Mouse (Mus musculus): Measurements from ENCODE around the gene Evpl.

The Evpl gene

GRCm38 (mm10) chr11:116213877-116214510 lies 23.9 kb downstream of the Evpl start:
- DNase-seq (ENCODE audit: low spot score) = no peak

GRCm38 (mm10) chr11:116212847-116213246 lies 25.0 kb downstream of the Evpl start:
- DNase-seq (ENCODE audit: low spot score) = no peak

GRCm38 (mm10) chr11:116210696-116211095 lies 27.2 kb downstream of the Evpl start:
- DNase-seq (ENCODE audit: low spot score) = no peak

- DNase-seq (ENCODE audit: low spot score) = no peak
Observed at GRCm38 (mm10) chr11:116209257-116209656, 28.6 kb downstream of the Evpl start.

- no peak for DNase-seq (ENCODE audit: low spot score)
Observed at GRCm38 (mm10) chr11:116208660-116209059, 29.2 kb downstream of the Evpl start.

GRCm38 (mm10) chr11:116206678-116207077 lies 31.2 kb downstream of the Evpl start:
- DNase-seq (ENCODE audit: low spot score) = no peak

- DNase-seq (ENCODE audit: low spot score) = no peak
Observed at GRCm38 (mm10) chr11:116203150-116203549, 34.7 kb downstream of the Evpl start.

GRCm38 (mm10) chr11:116201151-116201550 lies 36.7 kb downstream of the Evpl start:
- DNase-seq (ENCODE audit: low spot score) = no peak

- peak; percentile 98 for DNase-seq (ENCODE audit: low spot score)
Observed at GRCm38 (mm10) chr11:116198639-116199531, 39.0 kb downstream of the Evpl start, which contains the start of the genes Ten1 and Acox1. Gene Ten1, plus strand, starts transcription at chr11:116198855. Gene Acox1, minus strand, starts transcription at chr11:116199045.

- peak; percentile 17 for DNase-seq (ENCODE audit: low spot score)
Observed at GRCm38 (mm10) chr11:116198132-116198531, 39.7 kb downstream of the Evpl start.

- DNase-seq (ENCODE audit: low spot score) = no peak
Observed at GRCm38 (mm10) chr11:116197584-116197906, 40.3 kb downstream of the Evpl start.

- DNase-seq (ENCODE audit: low spot score) = no peak
Observed at GRCm38 (mm10) chr11:116196866-116197583, 40.9 kb downstream of the Evpl start.

GRCm38 (mm10) chr11:116196336-116196735 lies 41.5 kb downstream of the Evpl start:
- DNase-seq (ENCODE audit: low spot score) = no peak

- DNase-seq (ENCODE audit: low spot score) = no peak
Observed at GRCm38 (mm10) chr11:116195252-116195651, 42.6 kb downstream of the Evpl start.

- DNase-seq (ENCODE audit: low spot score) = no peak
Observed at GRCm38 (mm10) chr11:116194619-116195018, 43.3 kb downstream of the Evpl start.

GRCm38 (mm10) chr11:116187226-116187930 lies 50.5 kb downstream of the Evpl start:
- no peak for DNase-seq (ENCODE audit: low spot score)

GRCm38 (mm10) chr11:116186360-116186759 lies 51.5 kb downstream of the Evpl start:
- DNase-seq (ENCODE audit: low spot score) = no peak

- DNase-seq (ENCODE audit: low spot score) = no peak
Observed at GRCm38 (mm10) chr11:116185836-116186235, 52.0 kb downstream of the Evpl start.

- no peak for DNase-seq (ENCODE audit: low spot score)
Observed at GRCm38 (mm10) chr11:116178411-116179121, 59.3 kb downstream of the Evpl start.

GRCm38 (mm10) chr11:116176010-116176409 lies 61.9 kb downstream of the Evpl start:
- no peak for DNase-seq (ENCODE audit: low spot score)

GRCm38 (mm10) chr11:116174775-116175448 lies 63.0 kb downstream of the Evpl start:
- DNase-seq (ENCODE audit: low spot score) = no peak
